Mouse (Mus musculus): ENCODE results near the gene Slc6a9.

The Slc6a9 gene

DNA sequence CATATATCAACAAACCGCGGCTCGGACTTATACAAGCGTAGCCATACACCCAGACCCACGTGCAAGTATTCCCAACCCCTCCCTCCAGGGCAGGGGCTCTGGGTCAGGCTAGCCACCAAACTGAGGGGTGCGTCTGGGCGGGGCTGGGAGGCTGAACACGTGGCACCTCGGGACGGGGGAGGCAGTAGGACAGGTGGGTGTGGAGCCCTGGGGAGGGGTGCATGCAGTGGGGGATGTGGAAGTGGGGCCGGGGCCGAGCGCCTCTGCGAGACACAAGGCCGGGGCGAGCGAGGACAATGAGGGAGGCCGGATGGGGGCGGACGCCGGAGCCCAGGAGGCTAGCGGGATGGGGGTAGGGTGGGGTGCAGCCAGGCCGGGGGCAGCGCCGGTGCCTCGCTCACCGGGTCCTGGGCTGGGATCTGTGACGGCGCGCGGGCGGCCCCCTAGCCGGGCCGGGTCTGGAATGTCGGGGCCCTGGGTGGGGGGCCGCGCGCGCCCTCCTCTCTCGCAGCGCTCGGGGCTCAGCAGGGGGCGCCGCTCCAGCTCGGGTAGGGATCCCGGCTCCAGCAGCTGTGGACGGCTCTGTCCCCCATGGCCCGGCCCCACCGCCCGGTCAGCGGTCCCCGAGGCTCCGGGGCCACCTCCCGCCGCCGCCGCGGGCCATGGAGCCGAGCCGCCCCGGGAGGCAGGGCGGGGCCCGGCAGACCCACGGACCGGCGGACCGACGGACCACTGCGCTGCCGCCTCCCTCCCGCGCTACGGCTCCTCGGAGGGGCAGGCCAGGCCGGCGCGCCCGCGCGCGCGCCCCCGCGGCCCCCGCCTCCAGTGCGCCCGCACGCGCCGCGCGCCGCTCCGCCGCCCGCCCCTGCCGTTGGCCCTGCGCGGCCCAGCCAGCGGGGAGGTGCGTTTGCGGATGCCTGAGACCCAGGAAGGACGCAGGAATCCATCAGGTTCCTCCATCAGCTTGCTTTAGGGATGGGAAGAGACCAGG is 48.7 kb downstream of the Slc6a9 start, which contains the start of gene B4galt2:
B4galt2 (minus strand) TSS at position 787 of the 991 bp plus-strand sequence.
- DNase-seq = no peak

- DNase-seq = no peak
Measured at GRCm38 (mm10) chr4:117884146-117884545, 49.8 kb downstream of the Slc6a9 start.

GRCm38 (mm10) chr4:117885093-117885492 is 50.8 kb downstream of the Slc6a9 start:
- no peak for DNase-seq

DNA sequence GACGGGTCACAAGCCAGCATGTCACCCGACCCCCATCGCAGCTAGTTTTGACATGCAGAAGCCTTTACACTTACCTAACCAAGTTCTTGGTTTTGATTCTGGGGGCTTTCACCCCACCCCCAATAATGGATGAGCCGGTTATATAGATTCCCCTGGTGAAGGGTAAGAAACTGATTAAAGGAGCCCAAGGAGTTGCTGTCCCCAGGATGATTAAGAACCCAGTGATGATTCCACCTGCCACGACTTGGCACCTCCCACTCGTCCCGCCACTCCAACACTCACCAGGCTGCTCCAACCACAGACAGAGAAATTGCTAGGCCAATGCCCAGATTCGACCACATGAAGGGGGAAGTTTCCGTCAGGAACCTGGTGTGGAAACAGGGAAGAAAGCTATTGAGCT is 51.7 kb downstream of the Slc6a9 start:
- no peak for DNase-seq

DNA sequence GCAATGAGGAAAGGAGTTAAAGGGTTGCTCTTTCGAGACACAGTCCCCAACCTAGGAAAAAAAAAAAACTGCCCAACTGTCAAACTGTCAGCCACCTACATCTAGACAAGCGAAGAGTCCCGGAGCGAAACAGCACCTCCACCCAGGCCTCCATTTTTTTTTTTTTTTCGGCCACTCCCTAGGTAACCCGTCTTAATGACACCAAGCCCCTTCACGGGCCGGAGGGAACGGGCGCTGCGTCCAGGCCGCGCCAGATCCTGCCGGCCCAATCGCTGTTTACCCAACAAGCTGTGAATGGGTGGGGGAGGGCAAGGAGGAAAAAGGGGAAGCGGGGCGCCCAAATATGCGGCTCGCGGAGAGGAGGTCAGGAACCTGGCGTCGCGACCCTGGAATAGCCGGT is 52.3 kb downstream of the Slc6a9 start:
- DNase-seq = peak in 1 of 2 experiments; percentile 29

DNA sequence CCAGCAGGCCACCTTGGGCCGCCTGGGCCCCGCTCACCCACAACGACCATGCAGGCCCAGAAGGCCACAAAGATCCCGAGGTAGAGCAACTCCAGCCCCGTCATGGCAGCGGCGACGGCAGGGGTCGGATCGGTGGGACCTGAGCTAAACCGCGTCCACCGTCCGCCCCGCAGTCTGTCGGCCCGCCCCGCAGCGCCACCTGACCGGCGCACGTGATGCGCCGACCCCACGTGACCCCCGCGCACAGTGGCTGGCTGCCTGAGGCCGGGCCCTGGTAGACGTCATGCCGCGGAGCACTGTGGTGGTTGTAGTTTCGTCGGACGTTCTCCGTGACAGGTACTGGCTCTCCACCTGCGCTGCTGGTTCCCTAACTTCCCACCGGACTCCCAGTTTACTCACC is 52.8 kb downstream of the Slc6a9 start, which contains the start of gene Atp6v0b:
Atp6v0b (minus strand) TSS at position 201 of the 400 bp plus-strand sequence.
- peak; percentile 94 to 95 for DNase-seq

DNA sequence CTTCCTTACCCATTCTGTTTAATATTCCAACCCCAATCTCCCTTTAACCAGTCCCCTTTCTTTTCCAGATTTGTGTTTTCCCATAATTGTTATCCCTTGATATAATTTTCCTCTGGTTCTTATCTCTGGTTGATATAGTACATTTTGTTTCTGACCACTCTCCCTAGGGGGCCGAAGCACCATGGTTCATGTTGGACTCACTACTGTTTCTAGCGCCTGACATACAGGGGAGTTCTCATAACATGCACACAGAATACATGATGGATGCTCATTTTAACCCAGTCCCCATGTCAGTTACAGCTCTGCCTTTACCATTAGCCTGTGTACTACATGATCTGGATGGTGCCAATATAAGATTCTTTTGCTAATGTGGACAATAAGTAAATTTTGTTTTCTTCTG is 53.6 kb downstream of the Slc6a9 start:
- no peak for DNase-seq

DNA sequence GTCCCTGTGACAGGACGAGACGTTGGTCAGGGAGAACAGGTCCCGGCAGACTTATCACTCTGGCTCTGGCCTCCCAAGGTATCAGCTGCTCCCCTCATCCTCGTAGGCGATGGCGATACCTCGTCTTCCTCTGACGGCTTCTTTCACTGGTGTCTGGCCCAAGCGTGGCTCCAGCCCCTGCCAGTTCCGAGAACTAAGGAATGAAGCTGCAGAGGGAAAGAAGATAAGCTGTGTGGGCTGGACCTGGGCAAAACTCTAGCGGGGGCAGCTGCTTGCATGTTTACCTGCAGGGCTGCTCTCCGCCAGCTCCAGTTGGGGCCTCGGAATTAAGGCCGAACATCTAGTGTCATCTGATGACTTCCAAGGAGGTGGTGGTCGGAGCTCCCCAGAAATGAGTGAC is 55.2 kb downstream of the Slc6a9 start:
- DNase-seq = no peak

- no peak for DNase-seq
Measured at GRCm38 (mm10) chr4:117890031-117890430, 55.7 kb downstream of the Slc6a9 start.

GRCm38 (mm10) chr4:117890750-117891149 is 56.4 kb downstream of the Slc6a9 start:
- DNase-seq = no peak

DNA sequence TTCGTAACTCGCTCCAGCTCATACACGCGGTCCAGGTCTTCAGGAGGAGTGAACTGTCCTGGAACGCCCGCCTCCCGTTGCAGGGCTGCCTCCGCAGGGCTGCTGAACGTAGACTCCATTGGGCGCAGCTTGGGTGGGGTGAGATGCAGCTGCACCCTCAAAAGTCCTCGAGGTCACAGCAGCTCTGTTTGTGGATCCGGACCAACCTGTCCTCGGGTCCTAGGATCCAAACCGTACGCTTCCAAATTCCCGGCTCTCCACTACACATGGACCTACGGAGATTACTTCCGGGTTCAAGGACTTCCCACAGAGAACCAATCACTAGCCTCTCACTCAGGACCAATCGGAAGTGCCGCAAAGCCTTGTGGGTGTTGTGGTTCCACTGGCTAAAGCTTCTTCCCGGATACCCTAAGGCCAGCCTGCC is 57.4 kb downstream of the Slc6a9 start, which contains the start of gene Dph2:
Dph2 (minus strand) TSS at position 295 of the 424 bp plus-strand sequence.
- DNase-seq = peak; percentile 87

DNA sequence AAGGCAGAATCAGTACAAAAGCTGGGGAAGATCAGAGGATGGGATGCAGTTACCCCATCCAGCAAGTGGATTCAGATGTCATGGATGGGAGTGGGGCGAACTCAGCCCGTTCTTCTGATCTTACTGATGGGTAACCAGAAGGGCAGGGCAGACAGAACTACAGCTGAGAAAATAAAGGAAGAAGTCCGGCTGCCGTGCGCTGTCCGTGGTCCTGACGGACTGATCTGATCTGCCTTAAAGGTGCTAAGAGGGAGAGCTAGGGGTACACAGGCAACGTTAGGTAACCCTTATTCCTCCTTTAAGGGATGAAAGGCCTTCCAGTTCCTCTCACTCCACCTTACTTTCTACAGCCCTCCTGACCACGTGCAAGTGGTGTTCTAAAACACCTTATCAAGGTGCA is 59.1 kb downstream of the Slc6a9 start:
- DNase-seq = peak in 1 of 2 experiments; percentile 62

DNA sequence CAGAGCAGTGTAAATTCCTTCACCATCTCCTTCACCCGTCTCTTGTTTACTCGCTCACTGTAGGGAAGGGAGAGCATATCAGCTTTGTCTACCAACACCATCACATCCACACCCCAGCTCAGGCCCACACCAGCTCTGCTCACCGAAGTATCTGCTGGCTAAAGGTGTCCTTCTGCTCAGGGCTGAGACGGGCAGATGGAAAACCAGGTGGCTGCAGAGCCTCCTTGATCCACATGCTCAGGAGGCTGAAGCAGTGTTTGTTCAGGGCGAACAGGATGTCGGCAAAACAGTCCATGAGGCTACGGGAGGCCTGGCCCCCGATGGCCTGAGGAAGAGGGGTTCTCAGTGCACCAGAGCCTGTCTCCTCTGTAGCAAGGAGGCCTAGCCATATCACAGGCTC is 60.3 kb downstream of the Slc6a9 start:
- DNase-seq = no peak

GRCm38 (mm10) chr4:117895339-117895738 is 61.0 kb downstream of the Slc6a9 start:
- no peak for DNase-seq

DNA sequence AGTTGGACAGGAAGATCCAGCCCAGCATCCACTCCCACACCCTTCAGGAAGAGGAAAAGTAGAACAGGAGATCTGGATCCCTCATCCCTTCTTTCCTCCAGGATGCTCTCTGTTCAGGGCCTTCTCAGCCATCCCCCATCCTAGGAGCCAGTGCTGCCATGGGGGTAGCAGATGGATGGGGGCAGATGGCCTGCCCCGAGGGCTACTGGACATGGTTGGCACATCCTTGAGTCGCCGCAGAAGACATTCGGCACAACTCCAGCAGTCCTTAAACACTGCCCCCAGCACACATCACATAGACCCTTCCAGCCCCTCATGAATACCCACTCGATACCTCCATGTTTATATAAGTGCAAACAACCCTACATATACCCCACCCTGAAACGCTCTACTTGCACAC is 61.7 kb downstream of the Slc6a9 start:
- DNase-seq = no peak

DNA sequence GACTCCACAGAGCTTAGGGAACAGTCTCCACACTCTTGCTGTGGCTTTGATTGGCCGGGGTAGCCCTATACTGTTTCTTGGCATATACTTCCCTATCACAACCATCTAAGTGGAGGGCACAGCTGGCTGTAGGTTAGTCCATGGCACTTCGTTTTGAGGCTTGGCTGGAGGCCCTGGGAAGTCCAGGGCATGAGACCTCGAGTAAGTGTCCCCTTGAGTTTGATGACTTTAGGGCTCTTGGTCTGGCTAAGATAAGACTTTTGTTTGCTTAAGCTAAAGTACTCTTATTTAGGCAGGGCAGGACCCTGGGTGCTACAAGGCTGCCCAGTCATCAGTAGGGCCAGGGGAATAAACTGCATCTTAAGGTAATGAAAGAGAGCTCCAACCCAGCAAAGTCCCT is 63.8 kb downstream of the Slc6a9 start:
- no peak for DNase-seq

DNA sequence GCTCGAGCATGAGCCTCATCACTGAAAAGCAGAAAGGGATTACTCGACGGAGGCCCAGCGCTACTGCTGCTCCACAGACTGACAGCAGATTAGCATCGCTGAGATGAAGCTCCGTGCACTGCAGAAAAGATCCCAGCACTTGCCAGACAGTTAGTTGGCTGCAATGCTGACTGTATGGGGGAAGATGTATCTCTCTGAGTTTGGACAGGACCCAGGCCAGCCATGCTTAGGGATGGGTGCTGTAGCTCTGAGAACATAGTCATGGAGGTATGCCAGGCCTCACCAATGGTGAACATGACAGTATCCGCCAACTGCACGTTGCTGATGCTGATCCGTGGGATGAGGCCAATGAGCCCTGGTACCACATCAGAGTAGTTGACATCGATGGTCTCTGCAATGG is 69.8 kb downstream of the Slc6a9 start:
- DNase-seq = no peak

GRCm38 (mm10) chr4:117904761-117905160 is 70.5 kb downstream of the Slc6a9 start:
- no peak for DNase-seq

- no peak for DNase-seq
Measured at GRCm38 (mm10) chr4:117906196-117906595, 71.9 kb downstream of the Slc6a9 start.

DNA sequence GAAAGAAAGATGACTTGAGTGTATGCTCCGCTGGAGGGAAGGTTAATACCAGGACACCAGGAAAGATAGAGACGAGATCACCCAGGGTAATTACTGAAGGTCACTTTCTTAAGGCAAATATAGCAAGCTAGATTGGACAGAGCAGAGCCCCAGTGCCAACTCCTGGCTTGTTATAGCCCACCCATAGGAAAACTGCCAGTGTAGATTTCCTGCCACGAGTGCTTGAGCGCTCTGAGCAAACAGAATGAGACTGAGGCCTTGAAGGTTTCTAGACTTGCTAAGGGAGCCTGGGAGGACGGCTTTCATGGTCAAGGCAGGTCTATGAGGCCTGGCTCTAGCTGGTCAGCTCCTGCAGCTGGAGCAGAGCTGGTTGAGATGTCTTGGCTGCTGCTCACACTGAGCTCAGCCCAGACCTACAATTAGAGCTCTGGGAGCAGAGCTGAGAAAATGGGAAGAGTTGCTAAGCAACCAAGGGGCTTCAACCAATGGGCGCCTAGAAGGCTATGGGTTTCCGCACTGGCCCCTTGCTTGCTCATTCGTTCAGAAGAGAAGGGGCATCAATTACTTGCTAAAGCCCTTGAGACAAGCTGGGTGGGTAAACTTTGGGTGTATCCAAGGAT is 74.6 kb downstream of the Slc6a9 start:
- DNase-seq = no peak

GRCm38 (mm10) chr4:117912131-117912561 is 77.8 kb downstream of the Slc6a9 start:
- no peak for DNase-seq

GRCm38 (mm10) chr4:117912685-117913273 is 78.5 kb downstream of the Slc6a9 start:
- no peak for DNase-seq

DNA sequence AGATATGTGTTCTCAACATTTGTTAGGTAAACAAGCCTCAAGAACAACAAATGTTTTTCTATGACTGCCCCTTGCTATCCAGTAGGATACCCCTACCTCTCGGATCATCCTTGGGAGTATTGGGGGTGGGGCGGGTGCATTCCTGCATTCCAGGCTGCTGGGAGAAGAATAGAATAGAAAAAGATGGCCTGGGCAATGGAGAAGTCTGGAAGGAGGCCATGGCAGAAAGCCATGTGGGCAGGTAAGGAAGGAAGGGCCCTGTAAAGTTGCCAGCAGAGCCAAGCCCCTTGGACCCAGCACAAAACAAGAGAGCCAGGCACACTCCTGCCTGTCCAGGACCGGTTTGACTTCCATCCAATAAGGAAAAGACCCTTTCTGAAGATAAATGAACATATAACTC is 79.1 kb downstream of the Slc6a9 start:
- peak; percentile 70 to 77 for DNase-seq
